Mouse (Mus musculus) regulatory T cell (primary cell): ENCODE measurements around the gene Nup50.

Experiments
- in situ Hi-C: fragments of 300-600 bp; cut with MboI, MseI; formaldehyde crosslinking; loops from one replicate; pipeline ENCODE4 v1.15.1; 2025; ENCODE audit warnings: high pct_unique_total_duplicates

Gene Nup50

DNA sequence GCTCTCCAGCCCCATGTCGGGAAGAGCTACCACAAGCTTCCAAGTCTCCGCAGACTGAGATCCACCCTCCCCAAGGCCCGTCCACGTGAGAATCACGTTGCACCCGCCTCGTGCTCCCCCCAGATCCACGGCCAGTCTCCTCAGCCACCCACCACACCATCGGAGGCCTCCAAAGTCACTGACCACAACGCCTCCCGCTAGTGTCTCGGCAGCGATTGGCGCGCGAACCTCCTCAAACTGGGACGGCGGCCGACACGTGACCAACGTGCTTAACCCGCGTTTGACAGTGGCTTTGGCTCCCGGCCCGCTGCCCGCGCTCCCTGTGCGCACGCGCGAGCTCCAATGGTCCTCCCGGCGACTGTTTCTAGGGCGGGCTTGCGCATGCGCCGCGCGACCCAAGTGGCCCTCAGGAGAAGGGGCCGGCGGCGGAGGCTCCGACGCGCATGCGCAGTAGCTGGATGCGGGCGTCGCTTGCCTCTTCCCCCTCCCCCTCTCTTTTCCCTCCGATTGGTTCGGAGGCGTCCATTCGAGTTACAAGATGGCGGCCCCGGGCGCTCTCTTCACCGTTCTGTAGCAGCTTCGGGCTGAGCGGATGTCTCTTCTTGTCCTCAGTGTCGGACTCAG lies at the start of gene Nup50:
Gene Nup50, plus strand, starts transcription at position 528 of the 624 bp plus-strand sequence.
- in situ Hi-C loops: loop anchor here (5.0 kb wide), 1 partner anchor 64 kb away; the partner anchor contains the start of gene 5031439G07Rik

DNA sequence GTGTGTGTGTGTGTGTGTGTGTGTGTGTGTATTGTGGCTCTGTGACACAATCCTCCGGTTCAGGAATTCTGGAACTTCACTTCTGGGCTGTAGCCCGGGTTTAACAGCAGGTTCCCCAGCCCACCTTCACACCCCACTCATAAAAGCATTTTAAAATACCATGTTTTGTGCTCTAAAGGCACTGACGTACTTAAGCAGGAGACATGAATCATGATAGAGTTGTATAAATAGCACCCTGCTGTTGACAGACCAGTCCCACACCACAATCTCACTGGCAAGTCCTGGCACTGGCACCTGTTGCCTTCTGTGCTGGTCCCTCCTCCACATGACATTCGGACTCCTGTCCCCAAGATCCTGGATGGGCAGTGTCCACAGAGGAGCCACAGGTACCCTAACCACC lies 49.3 kb upstream of the Nup50 start:
- in situ Hi-C loops: no loop called here

- in situ Hi-C loops: no loop called here
Observed at GRCm38 (mm10) chr15:84877029-84877815, 46.0 kb upstream of the Nup50 start.

DNA sequence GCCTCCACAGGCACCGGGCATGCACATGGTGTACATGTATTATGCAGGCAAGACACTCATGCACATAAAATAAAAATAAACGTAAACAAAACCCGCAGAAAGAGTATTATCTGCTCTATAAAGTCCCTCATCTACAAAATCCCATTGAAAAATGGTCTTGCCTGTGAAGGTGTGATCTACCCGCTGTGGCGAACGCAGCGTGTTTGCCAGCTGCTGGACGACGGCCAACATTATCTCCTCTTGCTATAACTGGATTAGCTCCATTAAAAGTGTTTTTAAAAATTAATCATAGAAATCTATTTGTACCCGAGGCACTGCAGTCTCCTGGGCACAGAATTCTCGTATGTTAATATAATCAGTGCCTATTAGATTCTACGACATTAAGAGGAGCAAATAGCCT lies 35.1 kb upstream of the Nup50 start:
- in situ Hi-C loops: no loop called here

DNA sequence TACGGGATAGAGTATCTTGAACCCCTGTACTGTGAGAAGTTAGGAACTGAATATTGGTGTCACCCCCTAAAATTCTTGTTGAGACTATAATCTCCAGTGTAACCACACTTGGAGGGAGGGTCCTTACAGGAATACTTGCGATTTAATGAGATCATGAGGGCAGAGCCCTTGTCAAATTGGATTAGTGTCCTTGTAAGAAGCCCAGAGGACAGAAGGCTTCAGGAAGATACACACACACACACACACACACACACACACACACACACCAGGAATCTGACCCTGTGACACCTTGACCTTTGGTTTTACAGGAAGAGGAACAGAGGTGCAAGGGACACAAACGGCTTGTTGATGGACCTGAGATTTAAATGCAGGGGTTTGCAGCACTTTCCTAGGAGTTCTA lies 32.0 kb upstream of the Nup50 start:
- in situ Hi-C loops: no loop called here

GRCm38 (mm10) chr15:84891658-84892057 lies 31.6 kb upstream of the Nup50 start:
- in situ Hi-C loops: no loop called here

- in situ Hi-C loops: loop anchor here (5.0 kb wide), 1 partner anchor 271 kb away; no protein-coding TSS in a partner anchor
Observed at GRCm38 (mm10) chr15:84896216-84896615, 27.0 kb upstream of the Nup50 start.

DNA sequence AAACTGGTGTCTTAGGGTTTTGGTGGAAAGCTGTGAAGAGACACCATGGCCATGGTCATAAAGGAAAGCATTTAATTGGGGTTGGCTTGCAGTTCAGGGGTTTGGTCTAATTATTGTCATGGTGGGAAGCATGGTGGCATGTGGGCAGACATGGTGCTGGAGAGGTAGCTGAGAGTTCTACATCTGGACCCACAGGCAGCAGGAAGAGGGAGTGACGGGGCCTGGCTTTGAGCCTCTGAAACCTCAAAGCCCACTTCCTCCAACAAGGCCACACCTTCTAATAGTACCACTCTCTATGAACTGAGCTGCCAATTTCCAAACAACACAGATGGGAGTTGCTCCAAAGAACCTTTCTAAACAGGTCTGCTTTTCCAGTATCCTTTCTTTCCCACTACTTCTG lies 26.5 kb upstream of the Nup50 start:
- in situ Hi-C loops: loop anchor here (5.0 kb wide), 1 partner anchor 271 kb away; no protein-coding TSS in a partner anchor

DNA sequence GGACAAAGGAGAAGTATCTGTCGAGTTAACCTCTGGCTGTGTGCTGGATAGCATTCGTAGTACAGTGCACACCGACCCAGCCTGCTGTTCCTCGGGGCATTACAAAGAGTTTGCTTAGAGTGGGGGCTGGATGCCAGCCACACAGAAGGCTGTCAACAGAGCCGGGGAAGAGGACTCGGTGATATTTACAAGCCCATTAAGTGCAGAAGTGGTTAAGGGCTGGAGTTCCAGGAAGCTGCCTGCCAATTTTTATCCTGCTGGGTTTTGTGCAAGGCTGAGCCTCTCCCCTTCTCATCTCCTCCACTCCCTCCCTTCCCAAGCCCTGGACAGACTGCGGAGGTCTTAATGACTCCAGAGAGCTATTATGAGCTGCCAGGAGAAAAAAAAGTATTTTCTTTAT lies 25.1 kb upstream of the Nup50 start:
- in situ Hi-C loops: loop anchor here (5.0 kb wide), 1 partner anchor 269 kb away; no protein-coding TSS in a partner anchor

DNA sequence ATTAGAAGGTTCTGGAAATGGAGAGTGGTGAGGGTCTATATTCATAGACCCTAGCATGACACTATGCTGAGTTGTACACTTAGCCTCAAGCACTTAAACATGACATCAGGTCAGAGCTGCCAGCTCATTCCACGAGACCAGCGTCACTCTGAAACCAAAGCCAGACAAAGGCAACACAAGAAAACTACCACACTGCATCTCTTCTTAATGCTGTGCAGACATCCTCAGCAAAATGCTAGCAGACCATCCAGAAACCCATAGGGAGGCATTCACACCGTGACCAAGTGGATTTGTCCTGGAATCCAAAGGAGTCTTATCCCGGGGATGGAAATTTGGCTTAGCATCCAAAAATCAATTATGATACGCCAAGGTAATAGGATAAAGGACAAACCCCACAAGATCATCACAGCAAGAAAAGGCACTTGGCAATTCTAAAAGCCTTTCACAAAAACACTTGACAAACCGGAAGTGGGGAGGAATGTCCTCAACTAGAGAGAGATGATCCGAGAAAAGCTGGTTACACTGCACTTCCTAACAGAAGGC lies 19.3 kb upstream of the Nup50 start:
- in situ Hi-C loops: no loop called here

DNA sequence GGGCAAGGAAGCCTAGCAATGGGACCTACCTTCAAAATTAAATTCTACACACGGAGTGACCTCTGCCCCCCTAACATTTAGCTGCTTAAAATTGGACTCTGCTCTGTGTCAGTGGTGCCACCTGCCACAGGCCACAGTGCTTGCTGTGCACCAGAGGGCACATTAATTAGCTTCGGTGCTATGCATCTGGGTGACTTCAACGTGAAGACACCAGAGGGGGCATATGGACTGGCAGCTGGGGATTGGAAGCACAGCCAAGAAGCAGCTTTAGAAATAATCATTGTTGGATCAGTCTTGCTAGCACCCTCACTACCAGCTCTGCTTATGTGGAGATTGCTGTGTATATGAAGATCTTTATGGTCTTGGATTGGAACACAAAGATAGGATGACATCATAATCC lies 10.0 kb upstream of the Nup50 start:
- in situ Hi-C loops: no loop called here

- in situ Hi-C loops: loop anchor here (5.0 kb wide), 1 partner anchor 67 kb away; the partner anchor contains the start of gene 5031439G07Rik
Observed at GRCm38 (mm10) chr15:84919938-84920337, 3.3 kb upstream of the Nup50 start, which contains the start of gene Gm29666. TSS of gene Gm29666 (minus strand) at chr15:84920038.

DNA sequence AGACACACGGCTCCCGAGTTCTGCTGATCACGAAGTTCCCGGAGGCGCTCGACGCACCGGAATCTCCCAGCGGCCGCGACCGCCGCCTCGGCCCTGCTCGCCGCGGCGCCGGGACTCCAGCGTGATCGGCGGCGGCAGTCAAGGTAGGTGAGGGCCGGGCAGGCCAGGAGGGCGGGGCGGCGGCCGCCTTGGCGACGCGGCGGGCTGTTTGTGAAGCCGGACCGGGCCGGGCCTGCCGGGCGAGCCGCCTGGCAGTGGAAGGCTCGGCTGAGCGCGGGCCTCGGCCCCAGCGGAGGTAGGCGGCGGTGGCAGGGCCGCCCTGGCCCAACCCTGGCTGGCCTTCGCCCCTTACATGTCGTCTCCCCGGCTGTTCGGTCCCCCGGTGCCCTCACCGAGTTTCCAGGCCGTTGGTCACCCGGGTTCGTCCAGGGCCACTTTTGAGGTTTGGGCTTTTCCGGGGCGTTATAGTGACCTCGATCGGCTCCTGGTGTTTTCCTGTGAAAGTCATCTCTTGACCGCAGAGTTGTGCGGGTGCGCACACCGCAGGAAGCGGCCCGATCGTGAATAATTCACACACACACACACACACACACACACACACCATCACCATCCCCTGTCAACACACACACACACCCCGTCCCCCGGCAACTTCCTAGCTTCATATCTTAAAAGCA lies 434 bp downstream of the Nup50 start:
- in situ Hi-C loops: loop anchor here (5.0 kb wide), 1 partner anchor 64 kb away; the partner anchor contains the start of gene 5031439G07Rik

- in situ Hi-C loops: loop anchor here (5.0 kb wide), 1 partner anchor 62 kb away; the partner anchor contains the start of gene 5031439G07Rik
Observed at GRCm38 (mm10) chr15:84924781-84925315, 1.6 kb downstream of the Nup50 start.

- in situ Hi-C loops: no loop called here
Observed at GRCm38 (mm10) chr15:84925495-84926018, 2.3 kb downstream of the Nup50 start.

DNA sequence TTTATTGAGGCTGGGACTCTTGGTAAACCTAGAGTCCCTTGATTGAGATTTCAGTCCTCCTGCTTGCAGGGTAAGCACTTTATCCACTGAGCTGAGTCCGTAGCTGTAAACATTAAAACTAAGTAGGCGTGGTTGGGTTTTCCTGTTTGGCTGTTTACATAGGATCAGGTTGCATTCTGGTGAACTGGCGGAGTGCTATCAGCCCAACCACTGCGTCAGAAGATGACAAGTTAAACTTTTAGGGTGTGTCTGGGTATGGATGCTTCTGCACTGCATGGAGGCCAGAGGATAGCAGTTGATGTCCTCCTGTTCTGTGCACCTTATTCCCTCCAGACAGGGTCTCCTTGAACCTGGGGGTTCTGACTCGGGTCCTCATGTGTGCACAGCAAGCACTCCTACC lies 9.1 kb downstream of the Nup50 start:
- in situ Hi-C loops: no loop called here

DNA sequence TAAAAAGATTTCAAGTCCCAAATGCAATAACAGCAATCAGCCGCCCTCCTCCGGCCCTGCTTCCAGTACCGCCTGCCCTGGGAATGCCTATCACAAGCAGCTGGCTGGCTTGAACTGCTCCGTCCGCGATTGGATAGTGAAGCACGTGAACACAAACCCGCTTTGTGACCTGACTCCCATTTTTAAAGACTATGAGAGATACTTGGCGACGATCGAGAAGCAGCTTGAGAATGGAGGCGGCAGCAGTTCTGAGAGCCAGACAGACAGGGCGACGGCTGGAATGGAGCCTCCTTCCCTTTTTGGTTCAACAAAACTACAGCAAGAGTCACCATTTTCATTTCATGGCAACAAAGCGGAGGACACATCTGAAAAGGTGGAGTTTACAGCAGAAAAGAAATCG lies 11.7 kb downstream of the Nup50 start:
- in situ Hi-C loops: no loop called here

DNA sequence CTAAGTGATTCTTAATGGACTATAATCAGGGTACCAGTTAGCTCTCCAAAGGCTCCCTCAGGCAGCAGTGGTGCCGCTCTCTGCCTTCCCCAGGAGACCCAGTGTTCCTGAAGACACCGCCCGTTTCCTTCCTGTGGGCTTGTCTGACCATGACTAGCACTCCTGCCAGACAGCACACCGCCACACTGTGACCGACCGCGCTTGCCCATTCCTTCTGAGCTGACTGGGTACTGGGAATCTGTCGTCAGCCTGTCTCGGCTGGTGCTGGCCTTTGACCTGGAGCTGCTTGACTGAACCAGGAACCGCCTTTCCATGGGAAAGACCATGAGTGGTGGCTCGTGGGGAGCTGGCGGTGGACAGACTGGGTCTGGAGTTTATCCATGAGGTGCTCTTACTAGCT lies 16.9 kb downstream of the Nup50 start:
- in situ Hi-C loops: no loop called here

- in situ Hi-C loops: no loop called here
Observed at GRCm38 (mm10) chr15:84942647-84943285, 19.6 kb downstream of the Nup50 start.

GRCm38 (mm10) chr15:84944319-84944718 lies 21.1 kb downstream of the Nup50 start:
- in situ Hi-C loops: no loop called here

- in situ Hi-C loops: no loop called here
Observed at GRCm38 (mm10) chr15:84948990-84949389, 25.8 kb downstream of the Nup50 start.
